Mouse (Mus musculus): ENCODE data around the gene Lmtk2. TPM values are rescaled to one million over a fixed set of nuclear protein-coding genes. Genes with fewer than 3 reads are reported as not detected.

The Lmtk2 gene
- total and polyA plus RNA-seq, 2 experiments, result 4.0 to 4.7 TPM

GRCm38 (mm10) chr5:144119286-144119685 lies 19.1 kb downstream of the Lmtk2 start:
- peaks cover 17% of the 10 kb centered on the region; the same call in 1 of the 2 replicates for H3K79me2 ChIP-seq (ENCODE audit: control insufficient read depth, insufficient read depth, low read length)
- 86% methylated on average over 2 of the region's 2 CpGs for WGBS
- H3K9ac ChIP-seq (ENCODE audit: low read depth, low read length), result no peak overlapping the region
- DNase-seq (ENCODE audit: extremely low read depth, low read depth, low spot score), result no peak
- no peak overlapping the region for H3K4me3 ChIP-seq (ENCODE audit: insufficient read depth, low read depth, low read length)
- no peak overlapping the region for H3K27ac ChIP-seq (replicated peaks; ENCODE audit: insufficient read depth, low read depth, low read length)
- no peaks in the 10 kb centered on the region for H3K27me3 ChIP-seq (ENCODE audit: control insufficient read depth, insufficient read depth, low read length)
- no peaks in the 10 kb centered on the region for H3K4me1 ChIP-seq (ENCODE audit: control insufficient read depth, insufficient read depth, low read length)
- TF ChIP-seq POLR2A (IDR thresholded peaks at IDR 0.05; ENCODE audit: extremely low read depth, insufficient read depth, low read length), result no peak
- no peak for TF ChIP-seq CTCF (IDR thresholded peaks at IDR 0.05; ENCODE audit: low read depth, low read length)
- H3K36me3 ChIP-seq (ENCODE audit: control insufficient read depth, insufficient read depth, low read length), result no peaks in the 10 kb centered on the region

- no peak overlapping the region for H3K27ac ChIP-seq (replicated peaks; ENCODE audit: insufficient read depth, low read depth, low read length)
- no peaks in the 10 kb centered on the region for H3K27me3 ChIP-seq (ENCODE audit: control insufficient read depth, insufficient read depth, low read length)
- no peaks in the 10 kb centered on the region for H3K36me3 ChIP-seq (ENCODE audit: control insufficient read depth, insufficient read depth, low read length)
- TF ChIP-seq POLR2A (IDR thresholded peaks at IDR 0.05; ENCODE audit: extremely low read depth, insufficient read depth, low read length) (no peak), CTCF (IDR thresholded peaks at IDR 0.05; ENCODE audit: low read depth, low read length) (no peak)
- H3K4me1 ChIP-seq (ENCODE audit: control insufficient read depth, insufficient read depth, low read length), result no peaks in the 10 kb centered on the region
- H3K79me2 ChIP-seq (ENCODE audit: control insufficient read depth, insufficient read depth, low read length), result peaks cover 23% of the 10 kb centered on the region; the same call in 1 of the 2 replicates
- no peak overlapping the region for H3K4me3 ChIP-seq (ENCODE audit: insufficient read depth, low read depth, low read length)
- no peak overlapping the region for H3K9ac ChIP-seq (ENCODE audit: low read depth, low read length)
- DNase-seq (ENCODE audit: extremely low read depth, low read depth, low spot score), result no peak
Measured at GRCm38 (mm10) chr5:144121489-144121888, 21.3 kb downstream of the Lmtk2 start.

- peaks cover 7% of the 10 kb centered on the region; the same call in 1 of the 2 replicates for H3K79me2 ChIP-seq (ENCODE audit: control insufficient read depth, insufficient read depth, low read length)
- peak; percentile 33 for DNase-seq (ENCODE audit: extremely low read depth, low read depth, low spot score)
- 86% methylated on average over 9 of the region's 9 CpGs for WGBS
- no peak overlapping the region for H3K4me3 ChIP-seq (ENCODE audit: insufficient read depth, low read depth, low read length)
- TF ChIP-seq CTCF (IDR thresholded peaks at IDR 0.05; ENCODE audit: low read depth, low read length) (no peak), POLR2A (IDR thresholded peaks at IDR 0.05; ENCODE audit: extremely low read depth, insufficient read depth, low read length) (no peak)
- H3K9ac ChIP-seq (ENCODE audit: low read depth, low read length), result no peak overlapping the region
- H3K36me3 ChIP-seq (ENCODE audit: control insufficient read depth, insufficient read depth, low read length), result no peaks in the 10 kb centered on the region; the same call in none of the 2 replicates
- no peaks in the 10 kb centered on the region for H3K4me1 ChIP-seq (ENCODE audit: control insufficient read depth, insufficient read depth, low read length)
- H3K27ac ChIP-seq (replicated peaks; ENCODE audit: insufficient read depth, low read depth, low read length), result no peak overlapping the region
- H3K27me3 ChIP-seq (ENCODE audit: control insufficient read depth, insufficient read depth, low read length), result no peaks in the 10 kb centered on the region
Measured at GRCm38 (mm10) chr5:144125979-144126755, 25.9 kb downstream of the Lmtk2 start.

GRCm38 (mm10) chr5:144143531-144143930 lies 43.3 kb downstream of the Lmtk2 start:
- TF ChIP-seq CTCF (IDR thresholded peaks at IDR 0.05; ENCODE audit: low read depth, low read length) (no peak; the same call in 1 of the 2 replicates), POLR2A (IDR thresholded peaks at IDR 0.05; ENCODE audit: extremely low read depth, insufficient read depth, low read length) (no peak)
- DNase-seq (ENCODE audit: extremely low read depth, low read depth, low spot score), result no peak
- no peak overlapping the region for H3K9ac ChIP-seq (ENCODE audit: low read depth, low read length)
- WGBS, result 94% methylated on average over 5 of the region's 5 CpGs
- no peaks in the 10 kb centered on the region for H3K4me1 ChIP-seq (ENCODE audit: control insufficient read depth, insufficient read depth, low read length)
- H3K36me3 ChIP-seq (ENCODE audit: control insufficient read depth, insufficient read depth, low read length), result peaks cover 21% of the 10 kb centered on the region
- no peak overlapping the region for H3K4me3 ChIP-seq (ENCODE audit: insufficient read depth, low read depth, low read length)
- H3K79me2 ChIP-seq (ENCODE audit: control insufficient read depth, insufficient read depth, low read length), result no peaks in the 10 kb centered on the region
- H3K27ac ChIP-seq (replicated peaks; ENCODE audit: insufficient read depth, low read depth, low read length), result no peak overlapping the region
- no peaks in the 10 kb centered on the region for H3K27me3 ChIP-seq (ENCODE audit: control insufficient read depth, insufficient read depth, low read length)

- Histone ChIP-seq H3K79me2 (ENCODE audit: control insufficient read depth, insufficient read depth, low read length) (no peaks in the 10 kb centered on the region), H3K36me3 (ENCODE audit: control insufficient read depth, insufficient read depth, low read length) (peaks cover 33% of the 10 kb centered on the region), H3K27ac (replicated peaks; ENCODE audit: insufficient read depth, low read depth, low read length) (no peak overlapping the region), H3K4me3 (ENCODE audit: insufficient read depth, low read depth, low read length) (no peak overlapping the region), H3K9ac (ENCODE audit: low read depth, low read length) (no peak overlapping the region), H3K4me1 (ENCODE audit: control insufficient read depth, insufficient read depth, low read length) (no peaks in the 10 kb centered on the region), H3K27me3 (ENCODE audit: control insufficient read depth, insufficient read depth, low read length) (no peaks in the 10 kb centered on the region)
- DNase-seq (ENCODE audit: extremely low read depth, low read depth, low spot score), result no peak
- no peak for TF ChIP-seq CTCF (IDR thresholded peaks at IDR 0.05; ENCODE audit: low read depth, low read length)
- TF ChIP-seq POLR2A (IDR thresholded peaks at IDR 0.05; ENCODE audit: extremely low read depth, insufficient read depth, low read length), result no peak
Measured at GRCm38 (mm10) chr5:144146898-144147297, 46.7 kb downstream of the Lmtk2 start.

GRCm38 (mm10) chr5:144149530-144149929 lies 49.3 kb downstream of the Lmtk2 start:
- WGBS, result 97% methylated on average over 4 of the region's 4 CpGs
- peaks cover 29% of the 10 kb centered on the region for H3K36me3 ChIP-seq (ENCODE audit: control insufficient read depth, insufficient read depth, low read length)

More at GRCm38 (mm10) chr5:144149530-144149929, 49.3 kb downstream of the Lmtk2 start:
- H3K4me1 ChIP-seq (ENCODE audit: control insufficient read depth, insufficient read depth, low read length), result no peaks in the 10 kb centered on the region
- no peak overlapping the region for H3K9ac ChIP-seq (ENCODE audit: low read depth, low read length)
- DNase-seq (ENCODE audit: extremely low read depth, low read depth, low spot score), result no peak
- no peak overlapping the region for H3K4me3 ChIP-seq (ENCODE audit: insufficient read depth, low read depth, low read length)
- no peaks in the 10 kb centered on the region for H3K27me3 ChIP-seq (ENCODE audit: control insufficient read depth, insufficient read depth, low read length)
- no peak for TF ChIP-seq POLR2A (IDR thresholded peaks at IDR 0.05; ENCODE audit: extremely low read depth, insufficient read depth, low read length)
- H3K27ac ChIP-seq (replicated peaks; ENCODE audit: insufficient read depth, low read depth, low read length), result no peak overlapping the region
- H3K79me2 ChIP-seq (ENCODE audit: control insufficient read depth, insufficient read depth, low read length), result no peaks in the 10 kb centered on the region
